Comparison of ENCODE assay signal across 7 mouse cellular contexts in genomic region chr12:80227835-80228234, GRCm38 (mm10). TPM values are rescaled to one million over a fixed set of nuclear protein-coding genes. Genes with fewer than 3 reads are reported as not detected.
A peak's percentile ranks its signal among the peaks of the same experiment; 100 is the strongest.
DNase-seq lines count a peak whose midpoint lies in the region; ATAC-seq and TF ChIP-seq lines count a peak whose summit lies in the region.

No protein-coding gene starts in this region.

- WGBS in limb, embryonic 12.5 days: 17% methylated on average over 3 of the region's 3 CpGs
- WGBS in neural tube, embryonic 15.5 days: 11% methylated on average over 3 of the region's 3 CpGs

- peaks cover 34 to 48% of the 10 kb centered on the region in 2 experiments for H3K4me1 ChIP-seq in ES-E14 (ENCODE audit: control insufficient read depth in 2 of 2, insufficient read depth in 2 of 2, low read length in 2 of 2, poor library complexity in 1 of 2)
- H3K4me1 ChIP-seq in limb, embryonic 12.5 days (replicated peaks): peaks cover 97% of the 10 kb centered on the region
- peaks cover 60% of the 10 kb centered on the region for H3K4me1 ChIP-seq in neural tube, embryonic 15.5 days

- H3K27me3 ChIP-seq in limb, embryonic 12.5 days: no peaks in the 10 kb centered on the region
- no peaks in the 10 kb centered on the region for H3K27me3 ChIP-seq in neural tube, embryonic 15.5 days (replicated peaks)

- in situ Hi-C loops in ES-E14 (cut with MboI; ENCODE audit: low sequenced_read_pairs in 2 of 2, unreplicated experiment in 2 of 2): no loop called here

- 0 out of 2 replicates have a peak, but pooled peaks have one; percentile 11 for ATAC-seq in limb, embryonic 12.5 days (ENCODE audit: insufficient number of reproducible peaks, insufficient read depth, low FRiP score, low TSS enrichment, low read depth)
- ATAC-seq in neural tube, embryonic 15.5 days (ENCODE audit: low FRiP score): no peak

- no peaks in the 10 kb centered on the region for H3K9me3 ChIP-seq in ES-E14 (ENCODE audit: control insufficient read depth, insufficient read depth, low read depth, low read length)
- no peaks in the 10 kb centered on the region for H3K9me3 ChIP-seq in limb, embryonic 12.5 days
- H3K9me3 ChIP-seq in neural tube, embryonic 15.5 days (replicated peaks): no peaks in the 10 kb centered on the region

- no peak overlapping the region for H3K4me3 ChIP-seq in ES-E14 (ENCODE audit: insufficient read depth in 1 of 2, low read depth in 1 of 2, low read length in 2 of 2, poor library complexity in 1 of 2, severe bottlenecking in 1 of 2)
- H3K4me3 ChIP-seq in limb, embryonic 12.5 days (replicated peaks): no peak overlapping the region
- H3K4me3 ChIP-seq in neural tube, embryonic 15.5 days (replicated peaks): no peak overlapping the region

- peak overlapping the region; percentile 5 for H3K4me2 ChIP-seq in limb, embryonic 12.5 days
- no peak overlapping the region for H3K4me2 ChIP-seq in neural tube, embryonic 15.5 days

- peak overlapping the region; percentile 61; the same call in 1 of the 2 replicates for H3K27ac ChIP-seq in ES-E14 (ENCODE audit: insufficient read depth, low read depth, low read length, poor library complexity, severe bottlenecking)
- peak overlapping the region; percentile 97 for H3K27ac ChIP-seq in limb, embryonic 12.5 days
- H3K27ac ChIP-seq in neural tube, embryonic 15.5 days (replicated peaks): peak overlapping the region; percentile 20; the same call in 1 of the 2 replicates

- DNase-seq in ES-E14 (ENCODE audit: low read depth, low spot score): peak; percentile 69
- peak; percentile 69 for DNase-seq in brain, adult 2 months (ENCODE audit: low read depth, low spot score)
- DNase-seq in forelimb bud, embryonic 11.5 days (ENCODE audit: low read depth, low spot score): peak; percentile 57
- no peak for DNase-seq in testis, postnatal 14 days (ENCODE audit: low spot score)
- no peak for DNase-seq in spleen, postnatal 36 days (ENCODE audit: low spot score in 2 of 2)

- no peaks in the 10 kb centered on the region; the same call in 1 of the 2 replicates for H3K36me3 ChIP-seq in ES-E14 (ENCODE audit: control insufficient read depth, insufficient read depth, low read length, poor library complexity, severe bottlenecking)
- no peaks in the 10 kb centered on the region for H3K36me3 ChIP-seq in limb, embryonic 12.5 days
- H3K36me3 ChIP-seq in neural tube, embryonic 15.5 days: no peaks in the 10 kb centered on the region

- H3K9ac ChIP-seq in ES-E14 (ENCODE audit: insufficient read depth, low read depth, low read length, poor library complexity, severe bottlenecking): no peak overlapping the region
- H3K9ac ChIP-seq in limb, embryonic 12.5 days (replicated peaks): no peak overlapping the region; the same call in 1 of the 2 replicates
- H3K9ac ChIP-seq in neural tube, embryonic 15.5 days (replicated peaks): no peak overlapping the region

TF ChIP-seq in ES-E14, 5 proteins besides CTCF, POLR2A, EP300 and RAD21:
- TF ChIP-seq ZNF384 (IDR thresholded peaks at IDR 0.05; ENCODE audit: low read depth, low read length) (peak; percentile 61; the same call in 1 of the 2 replicates), CHD2 (IDR thresholded peaks at IDR 0.05; ENCODE audit: low read depth, low read length) (no peak), HCFC1 (IDR thresholded peaks at IDR 0.05; ENCODE audit: borderline replicate concordance, insufficient read depth, low read length) (no peak)

RNA-seq across cellular contexts. Expression of gene Actn1, which starts 32.3 kb away (rescaled TPM):
- 235 and 255 TPM in 2 replicates for total RNA-seq in ES-E14 (2012; rRNA removed)
- polyA plus RNA-seq in limb, embryonic 12.5 days (2016; fragmentation: Nextera tagmentation; extraction: Ambion mirVana): 42.0 and 45.8 TPM in 2 replicates
- 8.0 and 19.7 TPM in 2 replicates for polyA plus RNA-seq in neural tube, embryonic 15.5 days (2015; fragmentation: Nextera tagmentation; extraction: Ambion mirVana)

Comparison
In these comparisons a context has a peak if more than half of its experiments do, and no peak if none do; other contexts are left out.
1. DNase-seq: peak in ES-E14 (single experiment), brain, adult 2 months (single experiment) and forelimb bud, embryonic 11.5 days (single experiment); none in testis, postnatal 14 days (single experiment) and spleen, postnatal 36 days (0 of 2).
2. H3K27ac ChIP-seq: peak in every context shown above with its lines; median percentile 97 in limb, embryonic 12.5 days; 61 in ES-E14; 20 in neural tube, embryonic 15.5 days.